Mouse (Mus musculus) hindbrain, embryonic 10.5 days (tissue): ENCODE data around the gene Fbln2. TPM values are rescaled to one million over a fixed set of nuclear protein-coding genes. Genes with fewer than 3 reads are reported as not detected.

Experiments
- DNase-seq: peaks from one replicate; pipeline ENCODE4 v3.0.0-alpha.2; 2017; ENCODE audit warnings: low spot score
- H3K27ac ChIP-seq: fragments of 300-500 bp; sonication (generic); 2 replicates; pipeline ENCODE4 v1.5.1; 2016; ENCODE audit warnings: mild to moderate bottlenecking, moderate library complexity
- H3K27me3 ChIP-seq: fragments of 300-500 bp; sonication (generic); 2 replicates; pipeline ENCODE4 v1.6.1; 2016; ENCODE audit warnings: mild to moderate bottlenecking; ENCODE audit not compliant: poor library complexity, insufficient read depth, severe bottlenecking
- H3K36me3 ChIP-seq: fragments of 300-500 bp; sonication (generic); 2 replicates; pipeline ENCODE4 v1.6.1; 2016; ENCODE audit warnings: mild to moderate bottlenecking, moderate library complexity
- H3K4me1 ChIP-seq: fragments of 300-500 bp; sonication (generic); replicated peaks from 2 replicates; pipeline ENCODE4 v1.6.1; 2016; ENCODE audit warnings: mild to moderate bottlenecking
- H3K4me3 ChIP-seq: fragments of 300-500 bp; sonication (generic); 2 replicates; pipeline ENCODE4 v1.5.1; 2016; ENCODE audit warnings: mild to moderate bottlenecking, moderate library complexity
- H3K9me3 ChIP-seq: fragments of 300-500 bp; sonication (generic); 2 replicates; pipeline ENCODE4 v1.6.1; 2016; ENCODE audit warnings: mild to moderate bottlenecking, moderate library complexity
- WGBS: fragments of 180-500 bp; shearing (Covaris S2); methylation state at CpG from one replicate; pipeline ENCODE4 v1.1.7; 2016; 5-methylcytosine and 5-hydroxymethylcytosine counted together
- polyA plus RNA-seq: library from polyadenylated mRNA; unstranded; fragments of >200 nt; fragmentation: Nextera tagmentation; extraction: Ambion mirVana; gene quantifications from 2 replicates; pipeline ENCODE4 v1.2.1, GENCODE M21; 2016

The Fbln2 gene
- polyA plus RNA-seq, 1 experiment from 2014 or later = 32.2 TPM

GRCm38 (mm10) chr6:91220062-91220461 is 7.8 kb downstream of the Fbln2 start:
- no peaks in the 10 kb centered on the region for H3K36me3 ChIP-seq
- H3K4me1 ChIP-seq = peaks cover 34% of the 10 kb centered on the region
- DNase-seq = no peak
- no peak overlapping the region for H3K27ac ChIP-seq
- no peak overlapping the region for H3K4me3 ChIP-seq
- peaks cover under 1% of the 10 kb centered on the region; the same call in 1 of the 2 replicates for H3K27me3 ChIP-seq
- H3K9me3 ChIP-seq = no peaks in the 10 kb centered on the region

GRCm38 (mm10) chr6:91221094-91221493 is 8.8 kb downstream of the Fbln2 start:
- DNase-seq = no peak
- peaks cover 30% of the 10 kb centered on the region for H3K4me1 ChIP-seq
- 0 out of 2 replicates have a peak overlapping the region, but pooled peaks have one; percentile 13 for H3K27ac ChIP-seq
- H3K27me3 ChIP-seq = no peaks in the 10 kb centered on the region; the same call in 1 of the 2 replicates
- H3K36me3 ChIP-seq = no peaks in the 10 kb centered on the region
- H3K4me3 ChIP-seq = no peak overlapping the region
- 3% methylated on average over 3 of the region's 3 CpGs for WGBS
- no peaks in the 10 kb centered on the region for H3K9me3 ChIP-seq

GRCm38 (mm10) chr6:91222694-91223346 is 10.6 kb downstream of the Fbln2 start:
- WGBS = 84% methylated on average over 10 of the region's 10 CpGs
- H3K27me3 ChIP-seq = no peaks in the 10 kb centered on the region; the same call in 1 of the 2 replicates
- DNase-seq = no peak
- no peak overlapping the region for H3K4me3 ChIP-seq
- H3K27ac ChIP-seq = no peak overlapping the region
- H3K36me3 ChIP-seq = no peaks in the 10 kb centered on the region
- H3K4me1 ChIP-seq = peaks cover 31% of the 10 kb centered on the region
- H3K9me3 ChIP-seq = no peaks in the 10 kb centered on the region

- no peak overlapping the region for H3K27ac ChIP-seq
- no peak for DNase-seq
- H3K36me3 ChIP-seq = no peaks in the 10 kb centered on the region
- no peaks in the 10 kb centered on the region for H3K9me3 ChIP-seq
- peaks cover 19% of the 10 kb centered on the region for H3K4me1 ChIP-seq
- H3K4me3 ChIP-seq = no peak overlapping the region
- no peaks in the 10 kb centered on the region for H3K27me3 ChIP-seq
- 92% methylated on average over 6 of the region's 6 CpGs for WGBS
Measured at GRCm38 (mm10) chr6:91224939-91225338, 12.7 kb downstream of the Fbln2 start.

GRCm38 (mm10) chr6:91225346-91225745 is 13.1 kb downstream of the Fbln2 start:
- no peak overlapping the region for H3K4me3 ChIP-seq
- H3K27ac ChIP-seq = no peak overlapping the region
- H3K36me3 ChIP-seq = no peaks in the 10 kb centered on the region
- H3K4me1 ChIP-seq = peaks cover 18% of the 10 kb centered on the region
- no peaks in the 10 kb centered on the region for H3K9me3 ChIP-seq
- peaks cover 2% of the 10 kb centered on the region; the same call in 1 of the 2 replicates for H3K27me3 ChIP-seq
- WGBS = 84% methylated on average over 4 of the region's 4 CpGs
- DNase-seq = no peak

- H3K27me3 ChIP-seq = peaks cover 3% of the 10 kb centered on the region; the same call in 1 of the 2 replicates
- no peaks in the 10 kb centered on the region for H3K9me3 ChIP-seq
- DNase-seq = no peak
Measured at GRCm38 (mm10) chr6:91226058-91226457, 13.8 kb downstream of the Fbln2 start.

GRCm38 (mm10) chr6:91228980-91229379 is 16.7 kb downstream of the Fbln2 start:
- Histone ChIP-seq H3K27me3 (peaks cover 3% of the 10 kb centered on the region; the same call in 1 of the 2 replicates), H3K36me3 (no peaks in the 10 kb centered on the region), H3K4me3 (no peak overlapping the region), H3K9me3 (no peaks in the 10 kb centered on the region), H3K27ac (no peak overlapping the region), H3K4me1 (peaks cover 14% of the 10 kb centered on the region)
- WGBS = 83% methylated on average over 4 of the region's 4 CpGs
- no peak for DNase-seq

More at GRCm38 (mm10) chr6:91226058-91226457, 13.8 kb downstream of the Fbln2 start:
- H3K4me3 ChIP-seq = no peak overlapping the region
- no peaks in the 10 kb centered on the region for H3K36me3 ChIP-seq
- H3K4me1 ChIP-seq = peaks cover 11% of the 10 kb centered on the region
- 85% methylated on average over 1 of the region's 1 CpGs for WGBS
- no peak overlapping the region for H3K27ac ChIP-seq

GRCm38 (mm10) chr6:91231000-91231399 is 18.7 kb downstream of the Fbln2 start:
- H3K27ac ChIP-seq = no peak overlapping the region
- 92% methylated on average over 5 of the region's 5 CpGs for WGBS
- H3K36me3 ChIP-seq = no peaks in the 10 kb centered on the region
- H3K4me3 ChIP-seq = no peak overlapping the region
- H3K4me1 ChIP-seq = peaks cover 29% of the 10 kb centered on the region
- peaks cover 3% of the 10 kb centered on the region; the same call in 1 of the 2 replicates for H3K27me3 ChIP-seq
- DNase-seq = no peak
- H3K9me3 ChIP-seq = no peaks in the 10 kb centered on the region

GRCm38 (mm10) chr6:91231523-91231922 is 19.3 kb downstream of the Fbln2 start:
- no peak for DNase-seq
- WGBS = 80% methylated on average over 4 of the region's 4 CpGs

GRCm38 (mm10) chr6:91233011-91233410 is 20.8 kb downstream of the Fbln2 start:
- Histone ChIP-seq H3K27ac (no peak overlapping the region), H3K4me3 (no peak overlapping the region), H3K4me1 (peaks cover 44% of the 10 kb centered on the region), H3K9me3 (no peaks in the 10 kb centered on the region), H3K36me3 (no peaks in the 10 kb centered on the region), H3K27me3 (peaks cover 3% of the 10 kb centered on the region; the same call in 1 of the 2 replicates)
- no peak for DNase-seq
- WGBS = 82% methylated on average over 12 of the region's 12 CpGs

More at GRCm38 (mm10) chr6:91231523-91231922, 19.3 kb downstream of the Fbln2 start:
- peaks cover 3% of the 10 kb centered on the region; the same call in 1 of the 2 replicates for H3K27me3 ChIP-seq
- H3K4me1 ChIP-seq = peaks cover 35% of the 10 kb centered on the region
- H3K9me3 ChIP-seq = no peaks in the 10 kb centered on the region
- no peak overlapping the region for H3K27ac ChIP-seq
- H3K36me3 ChIP-seq = no peaks in the 10 kb centered on the region
- no peak overlapping the region for H3K4me3 ChIP-seq

GRCm38 (mm10) chr6:91233424-91234015 is 21.3 kb downstream of the Fbln2 start:
- Histone ChIP-seq H3K27ac (peak overlapping the region; percentile 8; the same call in 1 of the 2 replicates), H3K27me3 (peaks cover 3% of the 10 kb centered on the region; the same call in 1 of the 2 replicates), H3K36me3 (no peaks in the 10 kb centered on the region), H3K9me3 (no peaks in the 10 kb centered on the region), H3K4me3 (no peak overlapping the region), H3K4me1 (peaks cover 45% of the 10 kb centered on the region)
- no peak for DNase-seq
- WGBS = 70% methylated on average over 10 of the region's 10 CpGs

- DNase-seq = no peak
- WGBS = 61% methylated on average over 11 of the region's 11 CpGs
- H3K27ac ChIP-seq = peak overlapping the region; percentile 65
- H3K27me3 ChIP-seq = no peaks in the 10 kb centered on the region
- H3K36me3 ChIP-seq = no peaks in the 10 kb centered on the region
- peaks cover 56% of the 10 kb centered on the region for H3K4me1 ChIP-seq
- no peak overlapping the region for H3K4me3 ChIP-seq
- no peaks in the 10 kb centered on the region for H3K9me3 ChIP-seq
Measured at GRCm38 (mm10) chr6:91236006-91236405, 23.8 kb downstream of the Fbln2 start.

GRCm38 (mm10) chr6:91236429-91236828 is 24.2 kb downstream of the Fbln2 start:
- Histone ChIP-seq H3K4me3 (no peak overlapping the region), H3K27me3 (no peaks in the 10 kb centered on the region), H3K9me3 (no peaks in the 10 kb centered on the region), H3K36me3 (no peaks in the 10 kb centered on the region), H3K27ac (peak overlapping the region; percentile 65), H3K4me1 (peaks cover 56% of the 10 kb centered on the region)
- 45% methylated on average over 6 of the region's 6 CpGs for WGBS
- DNase-seq = peak; percentile 81
